Mouse (Mus musculus) liver, embryonic 11.5 days (tissue): Measurements from ENCODE around the gene Schip1. TPM values are rescaled to one million over a fixed set of nuclear protein-coding genes. Genes with fewer than 3 reads are reported as not detected.

Experiments used
- ATAC-seq: fragments of 200-750 bp; cut with Nextera tagmentation; replicated peaks from 2 replicates; pipeline ENCODE4 v1.8.0; 2017; ENCODE audit warnings: moderate number of reproducible peaks, mild to moderate bottlenecking, moderate TSS enrichment, moderate library complexity; ENCODE audit not compliant: low FRiP score
- DNase-seq: peaks from one replicate; pipeline ENCODE4 v3.0.0-alpha.2; 2017; ENCODE audit warnings: low spot score
- H3K27ac ChIP-seq: fragments of 300-500 bp; sonication (generic); 2 replicates; pipeline ENCODE4 v1.5.1; 2014; ENCODE audit warnings: mild to moderate bottlenecking, low read depth, low read length, control low read depth
- H3K27me3 ChIP-seq: fragments of 300-500 bp; sonication (generic); replicated peaks from 2 replicates; pipeline ENCODE4 v1.6.1; 2014; ENCODE audit warnings: low read length, mixed read lengths; ENCODE audit not compliant: control insufficient read depth, insufficient read depth
- H3K36me3 ChIP-seq: fragments of 300-500 bp; sonication (generic); 2 replicates; pipeline ENCODE4 v1.6.1; 2014; ENCODE audit warnings: mild to moderate bottlenecking, low read length, moderate library complexity, mixed read lengths; ENCODE audit not compliant: control insufficient read depth, insufficient read depth
- H3K4me1 ChIP-seq: fragments of 300-500 bp; sonication (generic); replicated peaks from 2 replicates; pipeline ENCODE4 v1.6.1; 2014; ENCODE audit warnings: low read length, mixed read lengths; ENCODE audit not compliant: control insufficient read depth, insufficient read depth
- H3K4me2 ChIP-seq: fragments of 300-500 bp; sonication (generic); 2 replicates; pipeline ENCODE4 v1.6.1; 2014; ENCODE audit warnings: mild to moderate bottlenecking, control low read depth, moderate library complexity
- H3K4me3 ChIP-seq: fragments of 300-500 bp; sonication (generic); 2 replicates; pipeline ENCODE4 v1.5.1; 2014; ENCODE audit warnings: low read depth, low read length, control low read depth
- H3K9ac ChIP-seq: fragments of 300-500 bp; sonication (generic); 2 replicates; pipeline ENCODE4 v1.6.1; 2014; ENCODE audit warnings: low read depth, low read length, control low read depth
- H3K9me3 ChIP-seq: fragments of 300-500 bp; sonication (generic); 2 replicates; pipeline ENCODE4 v1.6.1; 2016; ENCODE audit warnings: low read length, inconsistent platforms, mixed read lengths; ENCODE audit not compliant: control insufficient read depth
- WGBS: fragments of 180-500 bp; shearing (Covaris S2); extraction: QIAGEN DNeasy Blood & Tissue Kit; methylation state at CpG from one replicate; pipeline ENCODE4 v1.1.7; 2014; 5-methylcytosine and 5-hydroxymethylcytosine counted together
- polyA plus RNA-seq: library from polyadenylated mRNA; unstranded; fragments of >200 nt; fragmentation: Nextera tagmentation; extraction: Ambion mirVana; gene quantifications from 2 replicates; pipeline ENCODE4 v1.2.1, GENCODE M21; 2014

Schip1 gene
- polyA plus RNA-seq, 1 experiment from 2014 or later = 10.6 TPM

DNA sequence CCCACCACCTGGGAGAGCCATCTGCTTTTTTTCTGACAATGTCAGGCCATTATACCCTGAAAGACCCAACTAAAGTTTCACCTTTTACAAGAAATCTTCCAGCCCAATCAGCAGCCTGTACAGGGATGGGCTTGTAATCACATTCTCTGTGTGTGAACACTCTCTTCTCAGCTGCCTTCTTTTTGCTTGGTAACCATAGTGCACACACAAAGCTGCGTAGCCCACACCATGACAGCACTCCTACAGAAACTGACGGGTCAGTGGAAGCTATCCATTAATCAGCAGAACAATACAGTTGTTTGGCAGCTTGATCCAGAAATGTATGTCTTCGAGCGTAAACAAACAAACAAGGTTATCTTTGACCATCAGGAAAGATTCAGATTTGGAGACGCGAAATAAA is 205.6 kb downstream of the Schip1 start:
- H3K4me1 ChIP-seq = no peaks in the 10 kb centered on the region
- no peaks in the 10 kb centered on the region for H3K9me3 ChIP-seq
- no peak for DNase-seq
- no peak overlapping the region for H3K4me3 ChIP-seq
- H3K4me2 ChIP-seq = no peak overlapping the region
- ATAC-seq = no peak
- 84% methylated on average over 6 of the region's 6 CpGs for WGBS
- H3K27me3 ChIP-seq = no peaks in the 10 kb centered on the region
- no peak overlapping the region for H3K9ac ChIP-seq
- no peaks in the 10 kb centered on the region for H3K36me3 ChIP-seq
- no peak overlapping the region for H3K27ac ChIP-seq

DNA sequence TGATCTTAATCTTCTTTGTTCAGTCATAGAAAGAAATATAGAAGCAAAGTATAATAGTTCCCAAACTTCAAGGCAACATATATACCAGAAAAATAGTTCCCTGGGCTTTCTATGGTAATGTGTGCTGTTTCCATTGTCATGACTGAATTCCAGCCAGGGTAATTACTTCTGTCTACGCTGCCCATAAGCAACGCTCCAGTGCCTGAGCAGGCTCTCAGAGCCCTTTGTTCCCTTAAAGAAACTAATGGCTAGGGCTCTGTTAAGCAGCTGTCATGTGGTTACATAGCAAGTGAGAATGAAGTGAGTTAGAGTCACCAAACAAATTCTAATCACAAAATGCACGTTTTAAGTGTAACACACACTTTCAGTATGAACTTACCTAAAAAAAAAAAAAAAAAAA is 206.9 kb downstream of the Schip1 start:
- ATAC-seq (no peak), DNase-seq (no peak)
- H3K27ac ChIP-seq = no peak overlapping the region
- H3K27me3 ChIP-seq = no peaks in the 10 kb centered on the region
- no peak overlapping the region for H3K4me3 ChIP-seq
- H3K9me3 ChIP-seq = no peaks in the 10 kb centered on the region
- H3K9ac ChIP-seq = no peak overlapping the region
- WGBS = 75% methylated on average over 3 of the region's 3 CpGs
- no peak overlapping the region for H3K4me2 ChIP-seq
- H3K36me3 ChIP-seq = no peaks in the 10 kb centered on the region
- H3K4me1 ChIP-seq = no peaks in the 10 kb centered on the region

- Histone ChIP-seq H3K27me3 (no peaks in the 10 kb centered on the region), H3K4me2 (no peak overlapping the region), H3K9me3 (no peaks in the 10 kb centered on the region), H3K9ac (no peak overlapping the region), H3K36me3 (no peaks in the 10 kb centered on the region), H3K4me1 (no peaks in the 10 kb centered on the region), H3K4me3 (no peak overlapping the region), H3K27ac (no peak overlapping the region)
- ATAC-seq (no peak), DNase-seq (no peak)
- WGBS = 81% methylated on average over 3 of the region's 3 CpGs
Measured at GRCm38 (mm10) chr3:68271881-68272280, 207.3 kb downstream of the Schip1 start.

- Histone ChIP-seq H3K9ac (no peak overlapping the region), H3K27me3 (no peaks in the 10 kb centered on the region), H3K9me3 (no peaks in the 10 kb centered on the region), H3K36me3 (no peaks in the 10 kb centered on the region), H3K27ac (no peak overlapping the region), H3K4me2 (no peak overlapping the region), H3K4me3 (no peak overlapping the region), H3K4me1 (no peaks in the 10 kb centered on the region)
- DNase-seq = no peak
- WGBS = 64% methylated on average over 7 of the region's 7 CpGs
- no peak for ATAC-seq
Measured at GRCm38 (mm10) chr3:68282844-68283594, 218.4 kb downstream of the Schip1 start.

- H3K27ac ChIP-seq = no peak overlapping the region
- H3K4me3 ChIP-seq = no peak overlapping the region
- H3K36me3 ChIP-seq = no peaks in the 10 kb centered on the region
- no peaks in the 10 kb centered on the region for H3K9me3 ChIP-seq
- no peak overlapping the region for H3K9ac ChIP-seq
- 68% methylated on average over 10 of the region's 10 CpGs for WGBS
- no peaks in the 10 kb centered on the region for H3K4me1 ChIP-seq
- H3K4me2 ChIP-seq = no peak overlapping the region
- ATAC-seq (no peak), DNase-seq (no peak)
- no peaks in the 10 kb centered on the region for H3K27me3 ChIP-seq
Measured at GRCm38 (mm10) chr3:68283595-68283991, 219.0 kb downstream of the Schip1 start.

- Histone ChIP-seq H3K9me3 (no peaks in the 10 kb centered on the region), H3K4me3 (no peak overlapping the region), H3K27me3 (no peaks in the 10 kb centered on the region), H3K4me2 (no peak overlapping the region), H3K4me1 (no peaks in the 10 kb centered on the region), H3K9ac (no peak overlapping the region), H3K36me3 (no peaks in the 10 kb centered on the region), H3K27ac (no peak overlapping the region)
- DNase-seq (no peak), ATAC-seq (no peak)
- 74% methylated on average over 2 of the region's 2 CpGs for WGBS
Measured at GRCm38 (mm10) chr3:68284500-68284899, 219.9 kb downstream of the Schip1 start.

GRCm38 (mm10) chr3:68296752-68297151 is 232.2 kb downstream of the Schip1 start:
- ATAC-seq (no peak), DNase-seq (no peak)
- 88% methylated on average over 7 of the region's 7 CpGs for WGBS
- Histone ChIP-seq H3K4me3 (no peak overlapping the region), H3K9me3 (no peaks in the 10 kb centered on the region), H3K4me1 (no peaks in the 10 kb centered on the region), H3K27ac (no peak overlapping the region), H3K36me3 (no peaks in the 10 kb centered on the region), H3K27me3 (no peaks in the 10 kb centered on the region), H3K9ac (no peak overlapping the region), H3K4me2 (no peak overlapping the region)

DNA sequence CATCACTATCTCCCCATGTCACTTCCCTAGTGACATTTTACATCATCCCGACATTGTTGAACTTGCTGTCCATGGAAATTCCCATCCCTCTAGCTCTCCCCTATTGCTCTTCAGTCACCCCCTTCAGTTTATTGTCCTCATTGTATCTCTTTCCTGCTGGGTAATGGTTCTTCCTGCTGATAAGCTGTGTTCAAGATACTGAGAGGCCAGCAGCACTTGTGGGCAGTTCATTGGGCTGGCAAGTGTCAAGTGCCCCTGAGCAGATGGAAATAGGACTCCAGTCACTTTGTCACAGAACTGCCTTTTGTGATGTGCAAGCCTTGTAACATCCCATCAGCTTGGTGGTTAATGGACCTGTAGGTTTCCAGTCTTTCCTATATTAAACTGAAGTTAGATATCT is 241.0 kb downstream of the Schip1 start:
- H3K9me3 ChIP-seq = no peaks in the 10 kb centered on the region
- peaks cover 2% of the 10 kb centered on the region; the same call in 1 of the 2 replicates for H3K4me1 ChIP-seq
- H3K9ac ChIP-seq = no peak overlapping the region
- 12% methylated on average over 1 of the region's 1 CpGs for WGBS
- H3K4me2 ChIP-seq = no peak overlapping the region
- ATAC-seq (peak; percentile 51), DNase-seq (no peak)
- no peak overlapping the region for H3K4me3 ChIP-seq
- no peaks in the 10 kb centered on the region for H3K27me3 ChIP-seq
- H3K27ac ChIP-seq = no peak overlapping the region
- no peaks in the 10 kb centered on the region for H3K36me3 ChIP-seq

DNA sequence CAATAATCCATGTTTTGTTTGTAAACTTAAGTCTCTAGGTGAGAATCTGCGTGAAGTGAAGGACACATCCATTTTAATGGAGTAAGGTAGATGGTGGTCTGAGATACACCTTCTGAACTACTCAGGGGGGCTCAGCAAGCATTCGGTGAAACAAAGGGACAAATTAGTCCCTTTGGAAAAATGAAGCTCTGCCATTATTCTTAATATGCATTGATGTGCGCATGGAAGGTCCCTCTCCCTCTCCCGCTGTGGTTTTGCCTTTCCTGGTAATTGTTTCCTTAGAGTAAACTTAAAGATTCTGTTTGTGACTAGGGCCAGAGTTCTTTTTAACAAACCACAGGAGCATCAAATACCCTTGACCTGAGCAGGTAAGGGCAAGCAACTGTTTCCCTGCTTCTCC is 242.1 kb downstream of the Schip1 start:
- H3K4me1 ChIP-seq = peaks cover 2% of the 10 kb centered on the region; the same call in 1 of the 2 replicates
- 65% methylated on average over 4 of the region's 4 CpGs for WGBS
- ATAC-seq = no peak
- no peaks in the 10 kb centered on the region for H3K9me3 ChIP-seq
- no peak overlapping the region for H3K4me2 ChIP-seq
- no peaks in the 10 kb centered on the region for H3K27me3 ChIP-seq
- no peaks in the 10 kb centered on the region for H3K36me3 ChIP-seq
- H3K4me3 ChIP-seq = no peak overlapping the region
- H3K27ac ChIP-seq = no peak overlapping the region
- no peak for DNase-seq
- H3K9ac ChIP-seq = no peak overlapping the region
